ENCODE assay signal across 12 mouse cellular contexts in the genomic region with DNA sequence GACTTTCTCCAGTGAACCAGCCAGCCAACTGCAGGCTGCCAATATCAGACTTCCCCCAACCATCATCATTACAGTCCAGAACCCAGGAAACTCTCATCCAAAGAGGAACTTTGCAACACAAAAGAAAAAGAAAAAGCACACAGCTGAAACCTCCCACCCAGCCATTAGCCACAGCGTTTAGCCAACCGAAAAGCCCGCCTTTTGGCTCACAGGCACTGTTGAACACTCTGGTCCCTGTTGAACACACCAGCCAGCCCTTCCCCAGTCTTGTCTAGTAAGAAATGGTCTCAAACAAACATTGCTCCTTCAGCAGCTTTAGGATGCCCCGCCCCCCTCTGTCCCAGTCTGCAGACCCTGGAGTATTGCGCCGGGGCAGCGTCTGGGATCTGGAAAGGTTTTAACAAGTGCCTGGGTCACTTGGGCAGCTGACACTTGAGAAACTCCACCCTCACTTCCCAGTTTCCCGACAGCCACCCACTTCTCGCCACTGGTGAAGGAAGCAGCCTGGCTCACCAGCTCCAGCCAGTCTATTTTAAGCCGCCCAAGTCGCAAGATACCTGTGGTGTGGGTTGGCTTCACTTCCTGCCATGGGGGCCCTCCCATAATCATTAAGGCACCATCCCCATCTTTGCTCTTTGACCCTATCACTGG. TPM values are rescaled to one million over a fixed set of nuclear protein-coding genes. Genes with fewer than 3 reads are reported as not detected.
DNase-seq lines count a peak whose midpoint lies in the region; ATAC-seq and TF ChIP-seq lines count a peak whose summit lies in the region.
"Had no signal": no experiment of that assay in that cellular context is flagged by ENCODE, and none has a peak within 500 bp of the region (broad histone marks: within the 10 kb centered on the region; RNA-seq: fewer than 3 reads in every experiment).

No protein-coding gene starts in this region.

- peak; percentile 57 for ATAC-seq in CD4-positive, CD25-positive, alpha-beta regulatory T cell, adult 4 months
- 0 out of 2 replicates have a peak, but pooled peaks have one; percentile 14 for ATAC-seq in intestine, postnatal 0 days
- peak; percentile 70 for ATAC-seq in lung, embryonic 16.5 days (ENCODE audit: low read depth)
- ATAC-seq in hindbrain, postnatal 0 days = no peak
- no peak for ATAC-seq in midbrain, embryonic 11.5 days (ENCODE audit: low FRiP score)
- ATAC-seq: liver, embryonic 12.5 days had no signal

- peak overlapping the region; percentile 84 for H3K27ac ChIP-seq in intestine, postnatal 0 days (ENCODE audit: low read depth, low read length)
- peak overlapping the region; percentile 81 for H3K27ac ChIP-seq in lung, embryonic 16.5 days (ENCODE audit: low read length)
- H3K27ac ChIP-seq in hindbrain, postnatal 0 days = no peak overlapping the region
- no peak overlapping the region for H3K27ac ChIP-seq in midbrain, embryonic 11.5 days (ENCODE audit: low read depth, low read length)
- H3K27ac ChIP-seq: embryonic facial prominence, embryonic 13.5 days; hindbrain, embryonic 14.5 days; liver, embryonic 12.5 days had no signal

- H3K4me3 ChIP-seq in intestine, postnatal 0 days (ENCODE audit: low read depth, low read length) = no peak overlapping the region
- no peak overlapping the region for H3K4me3 ChIP-seq in lung, embryonic 16.5 days (ENCODE audit: low read length)
- H3K4me3 ChIP-seq in hindbrain, postnatal 0 days (ENCODE audit: low read length) = no peak overlapping the region
- no peak overlapping the region for H3K4me3 ChIP-seq in midbrain, embryonic 11.5 days (ENCODE audit: low read depth, low read length)
- H3K4me3 ChIP-seq: embryonic facial prominence, embryonic 13.5 days; liver, embryonic 12.5 days had no signal

- H3K27me3 ChIP-seq in intestine, postnatal 0 days (replicated peaks; ENCODE audit: control insufficient read depth, insufficient read depth, low read length) = no peaks in the 10 kb centered on the region
- no peaks in the 10 kb centered on the region for H3K27me3 ChIP-seq in lung, embryonic 16.5 days (ENCODE audit: control insufficient read depth, insufficient read depth, low read depth, low read length)
- H3K27me3 ChIP-seq in hindbrain, postnatal 0 days (ENCODE audit: insufficient read depth, low read length) = no peaks in the 10 kb centered on the region
- no peaks in the 10 kb centered on the region for H3K27me3 ChIP-seq in midbrain, embryonic 11.5 days (ENCODE audit: control insufficient read depth, insufficient read depth, low read length)
- H3K27me3 ChIP-seq: embryonic facial prominence, embryonic 13.5 days; liver, embryonic 12.5 days had no signal

- TF ChIP-seq CTCF in intestine, postnatal 0 days (IDR thresholded peaks at IDR 0.05; ENCODE audit: low read depth) = no peak
- TF ChIP-seq CTCF in hindbrain, postnatal 0 days (IDR thresholded peaks at IDR 0.05; ENCODE audit: low read depth) = no peak

- 31% methylated on average over 11 of the region's 11 CpGs for WGBS in intestine, postnatal 0 days
- WGBS in lung, embryonic 16.5 days = 38% methylated on average over 11 of the region's 11 CpGs
- WGBS in hindbrain, postnatal 0 days = 71% methylated on average over 11 of the region's 11 CpGs
- WGBS in midbrain, embryonic 11.5 days = 59% methylated on average over 11 of the region's 11 CpGs

- intact Hi-C loops in heart, postnatal 36 days (cut with DNase I) = no loop called here

- H3K36me3 ChIP-seq in intestine, postnatal 0 days (ENCODE audit: control insufficient read depth, insufficient read depth) = no peaks in the 10 kb centered on the region
- H3K36me3 ChIP-seq in lung, embryonic 16.5 days (ENCODE audit: control insufficient read depth, insufficient read depth, low read length) = no peaks in the 10 kb centered on the region
- no peaks in the 10 kb centered on the region for H3K36me3 ChIP-seq in hindbrain, postnatal 0 days (ENCODE audit: insufficient read depth, low read length)
- H3K36me3 ChIP-seq in midbrain, embryonic 11.5 days (ENCODE audit: control insufficient read depth, insufficient read depth, low read length) = no peaks in the 10 kb centered on the region
- H3K36me3 ChIP-seq: embryonic facial prominence, embryonic 13.5 days; liver, embryonic 12.5 days had no signal

- H3K9me3 ChIP-seq in intestine, postnatal 0 days (ENCODE audit: control insufficient read depth) = no peaks in the 10 kb centered on the region
- no peaks in the 10 kb centered on the region for H3K9me3 ChIP-seq in lung, embryonic 16.5 days (ENCODE audit: control insufficient read depth, low read length)
- no peaks in the 10 kb centered on the region for H3K9me3 ChIP-seq in hindbrain, postnatal 0 days (ENCODE audit: low read length)
- no peaks in the 10 kb centered on the region for H3K9me3 ChIP-seq in midbrain, embryonic 11.5 days (ENCODE audit: control insufficient read depth, low read length)
- H3K9me3 ChIP-seq: embryonic facial prominence, embryonic 13.5 days; liver, embryonic 12.5 days had no signal

- peak overlapping the region; percentile 47 for H3K4me2 ChIP-seq in intestine, postnatal 0 days (replicated peaks; ENCODE audit: low read depth)
- peak overlapping the region; percentile 32 for H3K4me2 ChIP-seq in lung, embryonic 16.5 days (ENCODE audit: low read depth, low read length)
- H3K4me2 ChIP-seq in hindbrain, postnatal 0 days (ENCODE audit: low read depth, low read length) = no peak overlapping the region
- no peak overlapping the region for H3K4me2 ChIP-seq in midbrain, embryonic 11.5 days
- H3K4me2 ChIP-seq: embryonic facial prominence, embryonic 13.5 days; hindbrain, embryonic 14.5 days; liver, embryonic 12.5 days had no signal

- H3K4me1 ChIP-seq in intestine, postnatal 0 days (replicated peaks; ENCODE audit: control insufficient read depth, insufficient read depth, low read length) = peaks cover 15% of the 10 kb centered on the region
- peaks cover 19% of the 10 kb centered on the region for H3K4me1 ChIP-seq in lung, embryonic 16.5 days (replicated peaks; ENCODE audit: control insufficient read depth, insufficient read depth, low read length)
- H3K4me1 ChIP-seq in hindbrain, postnatal 0 days (ENCODE audit: insufficient read depth, low read length) = no peaks in the 10 kb centered on the region
- no peaks in the 10 kb centered on the region for H3K4me1 ChIP-seq in midbrain, embryonic 11.5 days (ENCODE audit: control insufficient read depth, insufficient read depth, low read length)
- H3K4me1 ChIP-seq: liver, embryonic 12.5 days had no signal

- H3K9ac ChIP-seq in intestine, postnatal 0 days (ENCODE audit: low read depth, low read length) = no peak overlapping the region
- no peak overlapping the region for H3K9ac ChIP-seq in lung, embryonic 16.5 days (ENCODE audit: low read length)
- H3K9ac ChIP-seq in hindbrain, postnatal 0 days (replicated peaks; ENCODE audit: low read length) = no peak overlapping the region
- H3K9ac ChIP-seq in midbrain, embryonic 11.5 days (ENCODE audit: low read length) = no peak overlapping the region
- H3K9ac ChIP-seq: embryonic facial prominence, embryonic 13.5 days; hindbrain, embryonic 14.5 days; liver, embryonic 12.5 days had no signal

- DNase-seq in heart, adult 11 months = peak; percentile 90
- DNase-seq in heart, postnatal 36 days = no peak
- DNase-seq in embryo, embryonic 10 days (ENCODE audit: low spot score) = no peak
- DNase-seq in hindbrain, postnatal 0 days (ENCODE audit: low spot score) = no peak
- no peak for DNase-seq in midbrain, embryonic 11.5 days (ENCODE audit: low spot score, missing footprints)
- DNase-seq: cerebellum, adult 18-20 months had no signal

RNA-seq across cellular contexts. Expression of a gene that starts 11.6 kb away (rescaled TPM):
- under 1 TPM; 0.38 to 0.61 TPM for total RNA-seq in heart, postnatal 36 days (2021)
- polyA plus RNA-seq in CD4-positive, CD25-positive, alpha-beta regulatory T cell, adult 4 months (2017; shearing (Covaris generic)) = 1 to 10 TPM; 4.1 to 6.1 TPM
- polyA plus RNA-seq in intestine, postnatal 0 days (2015; fragmentation: Nextera tagmentation; extraction: Ambion mirVana) = 58.6 and 63.4 TPM in 2 replicates
- polyA plus RNA-seq in lung, embryonic 16.5 days (2015; fragmentation: Nextera tagmentation; extraction: Ambion mirVana) = 58.3 and 58.6 TPM in 2 replicates
- total RNA-seq in hindbrain, postnatal 0 days (2014; rRNA removed) = 1.1 TPM in 2 replicates
- polyA plus RNA-seq in hindbrain, postnatal 0 days (2015; fragmentation: Nextera tagmentation; extraction: Ambion mirVana) = 0.84 and 0.90 TPM in 2 replicates
- polyA plus RNA-seq in midbrain, embryonic 11.5 days (2014; fragmentation: Nextera tagmentation; extraction: Ambion mirVana) = 0.54 and 0.60 TPM in 2 replicates

Comparison
In these comparisons a context has a peak if more than half of its experiments do, and no peak if none do; other contexts are left out.
1. ATAC-seq: peak in CD4-positive, CD25-positive, alpha-beta regulatory T cell, adult 4 months (single experiment), intestine, postnatal 0 days (single experiment) and lung, embryonic 16.5 days (single experiment); none in hindbrain, postnatal 0 days (single experiment) and midbrain, embryonic 11.5 days (single experiment).
2. H3K27ac ChIP-seq: peak in intestine, postnatal 0 days (single experiment) and lung, embryonic 16.5 days (single experiment); none in hindbrain, postnatal 0 days (single experiment) and midbrain, embryonic 11.5 days (single experiment).
3. H3K4me2 ChIP-seq: peak in intestine, postnatal 0 days (single experiment) and lung, embryonic 16.5 days (single experiment); none in hindbrain, postnatal 0 days (single experiment) and midbrain, embryonic 11.5 days (single experiment).